Mouse (Mus musculus) MEL (cell line): ENCODE measurements at regions not wholly inside any gene's neighbourhood (a gene's known extent, or its start where the extent isn't known, plus 50 kb on each side); places are given as distances from the start of the nearest gene placed in this dataset.

Experiments
- DNase-seq: peaks from one replicate; pipeline ENCODE4 v3.0.0; 2011; ENCODE audit warnings: low read depth, low spot score
- H3K27ac ChIP-seq: 2 replicates; pipeline ENCODE4 v1.5.1; 2012; ENCODE audit warnings: low read depth, mild to moderate bottlenecking, control low read depth, low read length, moderate library complexity; ENCODE audit not compliant: control insufficient read depth
- H3K27me3 ChIP-seq, 2 experiments: fragments of 150-350 bp in 1 of 2; sonication (generic) in 1 of 2; 2 replicates each; pipeline ENCODE4 v1.6.1; 2012; ENCODE audit warnings: low read length in 2 of 2, mild to moderate bottlenecking in 2 of 2, improper control_type of control experiment in 1 of 2, moderate library complexity in 1 of 2; ENCODE audit not compliant: insufficient read depth in 2 of 2, control insufficient read depth in 1 of 2
- H3K36me3 ChIP-seq, 2 experiments: 2 replicates each; pipeline ENCODE4 v1.6.1; 2012 to 2014; ENCODE audit warnings: low read length in 2 of 2, improper control_type of control experiment in 1 of 2, inconsistent platforms in 1 of 2, mild to moderate bottlenecking in 1 of 2; ENCODE audit not compliant: insufficient read depth in 2 of 2, control insufficient read depth in 1 of 2
- H3K4me1 ChIP-seq, 2 experiments: fragments of 150-350 bp in 1 of 2; sonication (generic) in 1 of 2; 2 replicates each; pipeline ENCODE4 v1.6.1; 2012; ENCODE audit warnings: low read length in 2 of 2, improper control_type of control experiment in 1 of 2, mild to moderate bottlenecking in 1 of 2; ENCODE audit not compliant: insufficient read depth in 2 of 2, control insufficient read depth in 1 of 2
- H3K4me3 ChIP-seq, 2 experiments: fragments of 150-350 bp in 1 of 2; sonication (generic) in 1 of 2; 2 replicates each; pipeline ENCODE4 v1.5.1; 2012; ENCODE audit warnings: low read depth in 2 of 2, low read length in 2 of 2, mild to moderate bottlenecking in 2 of 2, moderate library complexity in 2 of 2, control low read depth in 1 of 2, improper control_type of control experiment in 1 of 2; ENCODE audit not compliant: control insufficient read depth in 1 of 2, insufficient read depth in 1 of 2
- H3K79me2 ChIP-seq: 2 replicates; pipeline ENCODE4 v1.6.1; 2012; ENCODE audit warnings: mild to moderate bottlenecking, low read length, moderate library complexity; ENCODE audit not compliant: control insufficient read depth, poor library complexity, insufficient read depth
- H3K9ac ChIP-seq: 2 replicates; pipeline ENCODE4 v1.6.1; 2012; ENCODE audit warnings: low read depth, mild to moderate bottlenecking, control low read depth, low read length, moderate library complexity; ENCODE audit not compliant: control insufficient read depth, poor library complexity, severe bottlenecking
- H3K9me3 ChIP-seq: fragments of 150-350 bp; sonication (generic); replicated peaks from 2 replicates; pipeline ENCODE4 v1.6.1; 2012; ENCODE audit warnings: mild to moderate bottlenecking, low read length, improper control_type of control experiment, moderate library complexity; ENCODE audit not compliant: insufficient read depth
- BHLHE40 ChIP-seq: IDR thresholded peaks from 2 replicates; pipeline ENCODE4 v1.6.1; 2012; ENCODE audit warnings: low read depth, mild to moderate bottlenecking, inconsistent platforms, low read length, improper control_type of control experiment, borderline replicate concordance
- CHD2 ChIP-seq: IDR thresholded peaks from 2 replicates; pipeline ENCODE4 v1.6.1; 2011; ENCODE audit warnings: low read length, improper control_type of control experiment
- EP300 ChIP-seq, 2 experiments: IDR thresholded peaks; 2 replicates each; pipeline ENCODE4 v1.6.1; 2011; ENCODE audit warnings: improper control_type of control experiment in 2 of 2, low read length in 2 of 2, low read depth in 1 of 2, mild to moderate bottlenecking in 1 of 2
- ETS1 ChIP-seq: IDR thresholded peaks from 2 replicates; pipeline ENCODE4 v1.6.1; 2012; ENCODE audit warnings: low read depth, mild to moderate bottlenecking, inconsistent platforms, low read length, improper control_type of control experiment, moderate library complexity
- GATA1 ChIP-seq: IDR thresholded peaks from 2 replicates; pipeline ENCODE4 v1.6.1; 2011; ENCODE audit warnings: low read depth, low read length, improper control_type of control experiment
- NRF1 ChIP-seq: IDR thresholded peaks from 2 replicates; pipeline ENCODE4 v1.6.1; 2014; ENCODE audit warnings: low read depth, mild to moderate bottlenecking, inconsistent platforms, low read length, improper control_type of control experiment, moderate library complexity; ENCODE audit not compliant: poor library complexity, insufficient read depth, severe bottlenecking
- RCOR1 ChIP-seq: IDR thresholded peaks from 2 replicates; pipeline ENCODE4 v1.6.1; 2012; ENCODE audit warnings: low read depth, mild to moderate bottlenecking, inconsistent platforms, low read length, improper control_type of control experiment
- SIN3A ChIP-seq: IDR thresholded peaks from 2 replicates; pipeline ENCODE4 v1.6.1; 2012; ENCODE audit warnings: low read length, improper control_type of control experiment, inconsistent platforms
- SMC3 ChIP-seq: IDR thresholded peaks from 2 replicates; pipeline ENCODE4 v1.6.1; 2011; ENCODE audit warnings: low read depth, low read length, improper control_type of control experiment
- TBP ChIP-seq: IDR thresholded peaks from 2 replicates; pipeline ENCODE4 v1.8.0; 2011; ENCODE audit warnings: low read depth, low read length, improper control_type of control experiment
- TCF12 ChIP-seq: IDR thresholded peaks from 2 replicates; pipeline ENCODE4 v1.6.1; 2014; ENCODE audit warnings: low read depth, mild to moderate bottlenecking, inconsistent platforms, low read length, improper control_type of control experiment, moderate library complexity
- ZC3H11A ChIP-seq: IDR thresholded peaks from 2 replicates; pipeline ENCODE4 v1.6.1; 2012; ENCODE audit warnings: low read depth, mild to moderate bottlenecking, inconsistent platforms, low read length, improper control_type of control experiment
- ZNF384 ChIP-seq: IDR thresholded peaks from 2 replicates; pipeline ENCODE4 v1.6.1; 2012; ENCODE audit warnings: low read depth, mild to moderate bottlenecking, inconsistent platforms, low read length, improper control_type of control experiment

DNA sequence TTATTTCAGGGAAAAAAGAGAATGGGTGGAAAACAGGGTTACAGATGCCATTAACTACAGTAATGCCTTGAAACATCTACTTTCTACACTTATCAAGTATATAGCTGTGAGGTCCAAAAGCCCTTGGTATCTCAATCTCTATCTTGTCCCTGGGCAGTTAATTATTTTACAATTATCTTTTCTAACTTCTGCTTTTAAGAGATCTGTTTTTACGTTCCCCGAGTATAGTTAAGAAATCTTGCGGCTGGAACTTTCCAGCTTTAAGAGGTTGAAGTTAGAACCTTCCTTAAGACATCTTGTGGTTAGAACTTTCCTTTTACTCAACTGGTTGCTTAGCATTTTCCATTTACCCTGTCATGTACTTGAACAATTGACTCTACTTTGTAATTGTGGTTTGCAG, 1275.0 kb upstream of the Alcam start:
- peaks cover 0 to 9% of the 10 kb centered on the region in 2 experiments; a peak in 2 of 4 replicates for H3K4me1 ChIP-seq
- H3K27ac ChIP-seq = no peak overlapping the region
- no peaks in the 10 kb centered on the region for H3K27me3 ChIP-seq
- no peaks in the 10 kb centered on the region for H3K9me3 ChIP-seq
- DNase-seq = peak; percentile 38
- no peak overlapping the region for H3K4me3 ChIP-seq
- H3K9ac ChIP-seq = no peak overlapping the region
- no peaks in the 10 kb centered on the region for H3K79me2 ChIP-seq
- peak; percentile 11; the same call in 1 of the 2 replicates for TF ChIP-seq BHLHE40
- 0 out of 2 replicates have a peak, but pooled peaks have one; percentile 5 for TF ChIP-seq SMC3
- TF ChIP-seq GATA1 = peak; percentile 51; the same call in 1 of the 2 replicates
- no peak for TF ChIP-seq CHD2
- TF ChIP-seq EP300 (IDR thresholded peaks at IDR 0.05; ENCODE audit: low read depth in 1 of 2, low read length in 2 of 2) = peak; percentile 68 to 71
- TF ChIP-seq TBP = no peak
- TF ChIP-seq TCF12 = peak; percentile 61; the same call in 1 of the 2 replicates
- TF ChIP-seq NRF1 = no peak
- TF ChIP-seq SIN3A = no peak
- peak; percentile 70 for TF ChIP-seq RCOR1
- 0 out of 2 replicates have a peak, but pooled peaks have one; percentile 39 for TF ChIP-seq ETS1
- peak; percentile 12; the same call in 1 of the 2 replicates for TF ChIP-seq ZC3H11A
- peak; percentile 25; the same call in 1 of the 2 replicates for TF ChIP-seq ZNF384
- peaks cover 0 to 7% of the 10 kb centered on the region in 2 experiments; a peak in 2 of 4 replicates for H3K36me3 ChIP-seq
